Mouse (Mus musculus): Measurements from ENCODE around the gene Neurl1b.

Neurl1b gene

DNA sequence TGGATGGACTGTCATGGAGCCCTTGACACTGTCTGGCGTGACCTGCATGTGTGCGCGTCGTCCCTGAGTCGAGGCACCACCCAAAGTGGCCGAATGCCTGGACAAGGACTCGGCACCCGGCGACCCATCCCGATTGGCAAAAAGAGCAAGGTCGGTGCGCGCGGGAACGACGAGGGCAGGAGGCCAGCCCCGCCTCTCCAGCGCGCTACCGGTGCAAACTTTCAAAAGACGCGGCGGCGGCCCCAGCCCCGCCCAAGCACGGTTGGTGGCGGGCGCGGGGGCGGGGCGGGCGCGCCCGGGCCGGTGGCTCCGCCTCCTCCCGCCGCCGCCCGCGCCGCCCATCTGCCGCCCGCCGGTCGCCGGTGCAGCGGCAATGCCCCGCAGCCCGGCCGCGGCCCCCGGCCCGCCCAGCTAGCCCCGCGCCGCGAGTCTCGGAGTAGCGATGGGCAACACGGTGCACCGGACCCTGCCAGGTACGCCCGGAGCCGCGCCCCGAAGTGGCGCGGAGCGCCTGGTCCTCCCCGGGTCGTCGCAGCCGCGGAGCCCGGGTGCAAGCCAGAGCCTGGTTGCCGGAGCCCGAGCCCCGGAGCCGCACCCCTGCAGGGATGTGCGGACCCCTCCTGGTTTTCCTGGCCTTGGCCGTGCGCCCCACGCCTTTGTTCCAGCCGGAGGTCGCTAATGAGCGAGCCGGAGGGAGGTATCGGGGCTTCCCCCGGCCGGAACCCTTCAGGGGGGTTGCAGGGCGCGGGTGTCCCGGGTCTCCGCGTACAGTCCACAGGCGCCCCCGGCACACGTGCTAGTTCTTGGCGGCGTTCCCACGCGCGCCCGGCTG, at the start of gene Neurl1b:
TSS of gene Neurl1b (plus strand) at position 307 of the 832 bp plus-strand sequence.
- peak; percentile 17 for DNase-seq (ENCODE audit: low spot score)

DNA sequence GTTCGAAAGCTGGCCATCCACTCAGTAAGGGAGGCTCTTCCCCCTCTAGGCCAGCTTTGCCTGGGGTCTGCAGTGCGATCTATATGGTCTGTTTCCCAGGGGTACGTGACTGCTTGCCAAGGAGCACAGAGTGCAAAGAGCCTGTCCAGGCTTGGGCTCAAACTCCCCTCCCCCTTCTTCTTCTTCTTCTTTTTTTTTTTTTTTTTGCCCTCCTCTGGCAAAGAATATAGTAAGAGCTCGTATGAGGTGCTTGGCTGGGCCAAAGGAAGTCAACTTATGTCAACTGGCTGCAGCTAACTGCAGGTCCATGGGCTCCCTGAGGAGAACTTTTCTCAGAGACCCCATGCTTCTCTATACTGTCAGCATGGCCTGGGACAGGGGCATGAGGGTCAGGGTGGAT, 47.8 kb upstream of the Neurl1b start:
- DNase-seq (ENCODE audit: low spot score), result no peak

DNA sequence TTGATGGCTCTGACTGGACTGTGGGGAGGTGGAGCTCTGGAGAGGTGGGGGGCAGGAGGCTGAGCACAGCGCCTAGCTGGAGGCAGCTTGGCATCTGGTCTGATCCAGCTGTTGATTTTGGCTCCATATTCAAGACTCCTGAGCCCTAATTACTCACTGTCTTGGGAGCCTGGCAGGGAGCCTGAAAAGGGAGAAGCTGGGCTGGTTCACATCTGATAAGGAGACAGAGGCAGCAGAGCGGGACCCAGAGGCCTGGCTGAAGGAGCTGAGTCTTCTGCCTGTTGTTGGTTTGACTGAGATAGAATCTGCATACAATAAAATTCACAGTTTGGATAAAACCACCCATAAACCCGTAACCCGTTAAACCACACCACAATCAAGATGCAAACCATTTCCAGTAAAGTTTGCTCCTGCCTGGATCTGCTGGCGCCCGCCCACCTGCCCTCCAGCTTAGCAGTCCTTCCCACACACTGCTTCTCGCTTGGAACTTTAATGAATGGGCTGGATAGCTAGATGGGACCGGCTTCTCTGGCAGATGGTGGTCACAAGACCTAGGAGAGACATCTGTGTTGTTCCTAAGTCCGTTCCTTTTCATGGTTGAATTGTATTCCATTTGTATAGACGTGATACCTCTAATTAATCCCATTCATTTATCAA, 46.2 kb upstream of the Neurl1b start:
- no peak for DNase-seq (ENCODE audit: low spot score)

DNA sequence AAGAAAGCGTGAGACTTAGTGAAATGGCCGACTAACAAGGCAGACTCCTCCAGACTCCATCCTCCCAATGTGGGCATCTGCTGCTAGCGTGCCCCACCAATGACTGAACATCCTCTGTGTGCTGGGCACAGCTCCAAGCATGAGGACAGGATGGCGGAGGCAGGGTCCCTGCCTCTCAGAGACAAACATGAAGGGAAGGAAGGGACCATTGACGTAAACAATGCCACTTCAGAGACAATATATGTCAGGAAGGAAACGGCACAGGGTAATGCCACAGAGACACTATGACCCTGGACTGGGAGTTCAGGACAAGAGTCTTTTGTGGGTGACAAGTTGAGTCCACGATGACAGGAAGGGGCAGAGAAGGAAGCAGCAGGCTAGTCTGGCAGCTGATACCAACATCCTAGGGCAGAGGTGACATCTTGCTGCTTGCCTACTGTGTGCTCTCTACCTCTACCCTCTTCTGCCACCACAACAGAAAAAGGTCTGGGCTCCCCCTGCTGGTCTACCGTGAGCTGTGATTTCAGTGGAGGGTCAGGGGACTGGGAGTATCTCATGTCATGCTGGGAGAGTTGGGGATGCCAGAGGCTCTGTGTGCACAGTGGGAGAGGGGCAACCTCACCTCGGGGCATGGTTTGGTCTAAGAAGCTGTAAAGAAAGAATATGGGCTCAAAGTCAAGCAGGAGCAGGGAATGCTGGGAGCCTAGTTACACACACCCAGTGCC, 43.9 kb upstream of the Neurl1b start:
- no peak for DNase-seq (ENCODE audit: low spot score)

DNA sequence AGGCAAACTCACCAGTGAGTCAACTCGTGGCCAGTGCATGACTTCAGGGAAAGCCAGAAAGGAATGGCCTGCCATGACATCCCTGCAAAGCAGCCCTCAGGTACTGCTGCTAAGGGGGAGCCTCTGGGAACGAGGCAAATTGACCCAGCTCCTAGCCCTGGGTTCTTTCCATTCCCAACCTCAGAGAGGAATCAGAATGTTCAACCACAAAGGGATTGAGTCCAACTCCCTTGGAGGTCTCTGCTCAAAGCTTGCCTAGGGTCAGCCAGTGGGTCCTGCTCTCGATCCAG, 43.4 kb upstream of the Neurl1b start:
- no peak for DNase-seq (ENCODE audit: low spot score)

DNA sequence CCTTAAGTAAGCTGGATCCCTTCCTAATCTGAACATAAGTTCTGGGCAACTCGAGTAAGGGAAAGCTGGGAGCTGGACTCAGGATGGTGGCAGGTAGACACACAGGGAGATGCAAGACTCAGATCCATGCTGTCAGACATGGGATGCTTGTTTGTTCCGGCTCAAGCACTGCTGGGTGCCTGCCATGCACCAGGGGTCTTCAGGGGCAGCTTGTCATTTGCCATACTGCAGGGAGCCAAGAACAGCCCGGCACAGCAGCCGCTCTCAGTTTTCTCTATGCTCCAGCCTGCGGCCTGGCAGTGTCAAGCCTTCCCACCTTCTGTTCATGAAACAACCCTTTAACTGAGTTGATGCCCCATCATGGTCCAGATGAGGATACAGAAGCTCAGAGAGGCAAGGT, 41.4 kb upstream of the Neurl1b start:
- no peak for DNase-seq (ENCODE audit: low spot score)

DNA sequence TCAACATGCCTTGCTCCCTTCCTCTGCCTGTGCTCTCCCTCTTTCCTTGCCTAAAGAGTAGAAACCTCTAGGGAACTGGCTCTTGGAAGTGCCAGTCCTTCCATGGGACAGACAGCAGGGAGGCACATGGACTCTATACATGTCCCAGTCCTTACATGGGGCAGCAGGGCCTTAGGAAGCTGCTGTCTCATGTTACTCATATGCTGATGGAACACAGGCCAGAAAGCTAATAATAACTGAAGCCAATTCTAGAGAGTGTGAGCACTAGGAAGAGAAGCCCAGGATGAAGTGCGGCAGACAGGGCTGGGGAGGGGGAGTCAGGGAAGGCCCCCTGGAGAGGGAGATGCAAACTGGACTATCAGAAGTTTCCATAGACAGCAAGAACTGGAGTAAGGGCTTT, 38.2 kb upstream of the Neurl1b start:
- no peak for DNase-seq (ENCODE audit: low spot score)

DNA sequence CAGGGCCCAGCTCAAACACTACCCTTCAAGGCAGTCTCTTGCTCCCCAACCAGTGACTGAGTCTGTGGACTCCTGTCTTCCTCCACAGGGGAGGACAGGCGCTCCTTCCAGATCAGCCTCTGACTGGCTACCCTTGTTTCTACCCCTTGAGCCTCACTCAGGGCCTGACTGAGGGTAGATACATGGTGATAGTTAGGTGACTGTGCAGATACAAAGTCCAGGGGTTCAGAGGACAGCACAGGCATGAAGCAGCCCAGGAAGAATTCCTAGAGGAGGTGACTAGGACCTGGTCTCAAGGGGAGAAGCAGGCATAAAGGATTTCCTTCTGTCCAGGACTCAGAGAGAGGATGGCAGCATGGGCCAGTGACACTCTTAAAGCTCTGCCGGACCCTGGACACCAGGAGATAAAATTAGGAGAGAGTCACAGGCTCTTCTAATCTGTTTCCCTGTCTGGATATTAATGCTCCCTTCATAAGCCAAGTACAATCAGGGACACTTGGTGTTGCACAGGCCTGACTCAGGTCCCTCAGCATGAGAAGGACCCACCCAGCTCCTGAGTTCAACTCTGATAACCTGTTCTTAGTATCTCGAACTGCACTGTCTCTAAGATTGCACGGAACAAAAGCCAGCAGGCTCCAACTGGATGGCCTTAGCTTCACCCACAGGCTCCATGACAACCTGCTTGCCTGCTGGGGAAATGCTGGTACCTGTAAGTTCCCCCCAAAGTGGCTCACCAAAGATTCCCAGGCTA, 37.5 kb upstream of the Neurl1b start:
- DNase-seq (ENCODE audit: low spot score), result no peak

DNA sequence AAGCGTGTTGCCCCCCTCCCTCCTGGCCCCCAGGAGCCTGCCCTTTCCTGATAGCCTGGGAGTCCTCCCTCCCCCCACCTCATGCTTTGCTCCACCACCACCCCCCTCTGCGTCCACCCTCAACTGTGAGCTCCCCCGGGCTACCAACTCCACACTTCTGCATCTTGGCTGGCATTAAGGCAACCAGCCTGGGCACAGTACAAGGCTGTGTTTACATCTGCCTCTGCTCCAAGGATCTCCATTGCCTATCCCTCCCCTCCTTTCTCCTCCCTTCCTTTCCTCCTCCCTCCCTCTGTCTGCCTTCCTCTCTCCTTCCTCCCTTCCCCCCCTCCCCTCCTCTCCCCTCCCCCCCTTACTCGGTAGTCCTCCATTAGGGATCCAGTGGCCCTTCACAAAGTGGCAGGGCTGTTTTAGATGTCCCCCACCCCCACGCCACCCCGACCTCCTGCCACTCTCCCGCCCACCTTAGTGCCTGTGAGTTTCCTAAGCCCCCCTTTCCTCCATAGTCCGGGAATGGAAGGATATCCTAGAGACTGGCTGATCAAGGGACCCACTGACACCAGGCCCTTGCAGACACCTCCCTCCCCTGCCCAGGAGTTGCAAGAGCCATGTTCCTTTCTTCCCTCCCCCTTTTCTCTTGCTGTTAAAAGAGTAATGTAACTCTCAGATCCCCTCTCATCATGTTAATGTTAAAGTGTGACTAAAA, 34.2 kb upstream of the Neurl1b start:
- DNase-seq (ENCODE audit: low spot score), result no peak

DNA sequence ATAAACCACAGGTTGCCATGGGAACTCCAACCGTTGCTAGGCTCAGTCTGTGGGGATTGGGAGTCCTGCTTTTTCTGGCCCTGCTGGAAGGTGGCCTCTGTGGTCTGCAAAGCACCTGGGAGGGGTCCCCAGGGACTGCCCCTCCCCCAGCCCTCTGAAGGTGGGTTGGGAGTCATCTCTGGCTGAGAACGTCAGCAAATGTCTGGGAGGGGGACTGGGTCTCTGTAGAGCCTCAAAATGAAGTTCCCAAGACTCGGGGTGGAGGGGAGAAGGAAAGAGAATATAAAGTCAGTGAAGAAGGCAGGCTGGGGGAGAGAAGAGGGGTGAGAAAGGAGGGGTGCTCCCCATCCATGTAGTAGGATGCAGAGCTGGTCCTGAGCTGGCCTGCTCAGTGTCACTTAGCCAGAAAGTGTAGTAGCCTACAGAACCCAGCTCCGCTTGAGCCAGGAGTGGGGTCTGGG, 33.6 kb upstream of the Neurl1b start:
- DNase-seq (ENCODE audit: low spot score), result peak; percentile 26

DNA sequence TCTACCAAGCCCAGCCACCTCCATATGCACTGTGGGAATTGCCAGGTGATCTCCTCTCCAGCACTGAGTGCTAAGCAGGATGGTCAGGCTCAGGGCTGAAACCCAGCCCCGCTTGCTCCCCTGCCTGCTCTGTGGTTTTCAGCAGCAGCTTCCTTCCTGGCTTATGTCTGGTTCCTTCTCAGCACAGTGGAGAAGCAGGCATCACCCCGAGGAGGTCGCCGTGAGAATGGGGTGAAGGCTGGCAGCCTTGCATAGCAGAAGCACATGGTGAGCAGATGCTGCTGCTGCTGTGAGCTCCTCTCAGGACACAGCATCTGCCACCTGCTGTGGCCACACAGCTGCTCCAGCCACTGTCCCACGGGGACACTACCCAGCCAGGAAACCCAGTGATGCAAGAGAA, 33.0 kb upstream of the Neurl1b start:
- no peak for DNase-seq (ENCODE audit: low spot score)

DNA sequence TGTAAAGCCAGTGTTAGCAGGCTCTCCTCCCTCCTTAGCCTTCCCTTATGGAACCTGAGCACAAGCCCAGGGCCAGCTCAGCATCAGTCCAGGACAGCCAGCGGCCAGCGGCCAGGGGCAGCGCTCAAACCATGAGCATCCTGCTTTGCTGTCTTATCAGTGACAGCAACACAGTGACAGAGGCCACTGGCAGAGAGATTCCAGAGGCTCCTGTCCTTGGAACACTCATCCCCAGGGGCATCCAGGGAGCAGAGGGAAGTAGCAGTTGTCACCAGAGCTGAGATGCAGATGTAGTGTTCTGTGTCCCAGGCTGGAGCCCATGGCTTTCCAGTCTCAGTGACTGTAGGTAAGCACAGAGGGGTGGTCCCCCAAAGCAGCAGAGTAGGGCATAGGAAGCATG, 32.5 kb upstream of the Neurl1b start:
- no peak for DNase-seq (ENCODE audit: low spot score)

DNA sequence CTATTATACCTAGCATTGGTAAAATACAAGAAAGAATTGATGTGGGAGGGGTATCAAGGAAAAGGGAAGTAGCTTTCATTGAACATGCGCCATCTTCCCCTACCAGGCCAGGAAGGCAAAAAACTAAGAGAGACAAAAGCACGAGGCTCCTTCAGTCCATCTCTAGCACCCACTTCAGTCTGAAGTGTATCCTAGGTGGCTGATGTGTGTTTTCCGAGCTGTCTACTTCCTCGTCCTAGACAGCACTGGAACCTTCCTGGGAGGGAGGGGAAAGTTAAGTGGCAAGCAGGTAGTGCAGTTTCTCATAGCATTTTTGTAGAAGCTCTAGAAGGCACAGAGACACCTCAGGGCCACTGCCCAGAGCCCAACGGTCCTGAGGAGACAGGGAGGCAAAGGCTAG, 31.9 kb upstream of the Neurl1b start:
- DNase-seq (ENCODE audit: low spot score), result no peak

DNA sequence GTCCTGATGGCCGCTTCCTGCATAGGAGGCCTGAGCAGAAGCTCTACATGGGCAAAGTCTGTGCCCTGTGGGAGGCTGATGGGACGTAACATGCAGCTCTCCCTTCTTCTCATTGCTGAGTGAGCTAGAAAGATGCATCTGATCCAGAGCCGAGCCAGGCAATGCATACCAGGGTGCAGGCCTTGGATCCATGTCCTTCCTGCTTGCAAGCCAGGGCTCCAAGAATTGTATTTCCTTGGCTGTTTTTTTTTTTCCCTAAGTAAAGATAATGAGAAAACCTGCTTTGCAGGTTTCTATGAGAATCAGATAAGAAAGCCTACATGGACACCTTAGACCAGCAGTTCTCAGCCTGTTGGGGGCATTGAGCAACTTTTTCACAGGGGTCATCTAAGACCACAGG, 30.5 kb upstream of the Neurl1b start:
- DNase-seq (ENCODE audit: low spot score), result peak; percentile 21

DNA sequence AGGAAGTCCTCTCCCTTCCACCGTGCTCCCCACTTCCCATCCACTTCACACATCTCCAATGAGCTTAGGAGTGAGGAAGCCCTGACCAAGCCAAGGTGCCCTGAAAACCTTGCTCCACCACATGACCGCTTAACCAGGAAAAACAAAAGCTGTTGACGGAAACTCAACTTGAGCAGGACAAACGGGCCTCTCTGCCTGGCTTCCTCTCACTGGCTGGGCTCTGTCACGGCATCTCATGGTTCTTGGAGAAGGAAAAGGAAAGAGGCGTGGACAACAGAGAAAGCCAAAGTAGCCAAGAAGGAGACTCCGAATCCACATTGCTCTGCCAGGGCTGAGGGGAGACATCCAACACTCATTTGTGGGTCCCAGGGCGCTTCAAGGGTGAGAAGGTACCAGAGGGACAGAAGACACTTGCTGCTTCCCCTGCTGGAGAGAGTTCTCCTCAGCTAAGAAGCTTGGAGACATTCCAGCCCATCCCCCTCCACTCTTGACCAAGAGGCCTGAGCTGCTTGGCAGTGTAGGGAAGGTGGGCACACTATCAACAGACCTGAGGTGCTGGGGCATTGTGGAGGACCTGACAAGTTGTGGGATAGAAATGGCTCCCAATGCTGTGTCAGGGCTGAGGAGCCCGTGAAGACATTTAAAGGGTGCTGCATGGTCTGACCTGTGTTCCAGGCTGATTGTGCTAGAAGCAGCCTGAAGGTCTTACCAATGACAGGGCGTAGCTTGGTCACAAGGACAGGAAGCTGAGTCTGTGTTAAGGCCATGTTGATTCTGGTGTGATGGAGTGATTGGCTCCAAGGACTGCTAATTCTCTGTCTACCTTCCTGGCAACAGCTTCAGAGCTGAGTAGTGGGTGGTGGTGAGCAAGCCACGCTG, 29.1 kb upstream of the Neurl1b start:
- no peak for DNase-seq (ENCODE audit: low spot score)

DNA sequence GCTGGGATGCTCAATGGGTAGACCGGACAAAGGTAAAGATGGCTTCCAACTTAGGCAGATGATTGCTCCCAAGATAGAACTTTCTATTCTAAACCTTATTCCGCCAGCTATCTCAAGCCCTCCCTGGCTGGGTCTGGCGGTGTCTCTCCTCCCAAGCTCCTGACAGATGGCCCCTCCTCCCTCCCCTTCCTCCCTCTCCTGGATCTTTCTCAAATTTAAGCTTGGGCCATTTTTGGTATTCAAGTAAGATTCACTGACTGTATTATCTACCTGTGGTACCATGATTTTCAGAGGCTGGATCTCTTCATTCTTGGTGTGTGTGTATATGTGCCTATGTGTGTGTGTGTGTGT, 28.5 kb upstream of the Neurl1b start:
- no peak for DNase-seq (ENCODE audit: low spot score)

DNA sequence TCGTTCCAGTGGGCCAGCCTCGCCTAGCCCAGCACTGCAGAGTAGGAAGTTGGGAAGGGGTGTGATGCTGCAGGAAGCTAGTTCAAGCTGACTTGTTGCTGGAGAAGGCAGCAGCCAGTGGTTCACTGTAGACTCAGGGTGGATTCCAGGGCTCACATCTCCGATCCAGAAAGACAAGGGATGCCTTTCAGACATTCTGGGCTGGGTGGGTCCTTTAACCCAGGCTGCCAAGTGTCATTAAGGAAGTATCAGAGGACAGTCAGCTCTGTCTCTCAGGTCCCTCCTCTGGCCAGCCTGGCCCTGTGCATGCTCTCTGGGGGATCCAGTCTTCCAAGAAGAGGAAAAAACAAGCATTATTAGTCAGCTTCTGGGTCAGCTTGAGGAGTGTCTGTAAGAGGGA, 26.5 kb upstream of the Neurl1b start:
- DNase-seq (ENCODE audit: low spot score), result no peak

DNA sequence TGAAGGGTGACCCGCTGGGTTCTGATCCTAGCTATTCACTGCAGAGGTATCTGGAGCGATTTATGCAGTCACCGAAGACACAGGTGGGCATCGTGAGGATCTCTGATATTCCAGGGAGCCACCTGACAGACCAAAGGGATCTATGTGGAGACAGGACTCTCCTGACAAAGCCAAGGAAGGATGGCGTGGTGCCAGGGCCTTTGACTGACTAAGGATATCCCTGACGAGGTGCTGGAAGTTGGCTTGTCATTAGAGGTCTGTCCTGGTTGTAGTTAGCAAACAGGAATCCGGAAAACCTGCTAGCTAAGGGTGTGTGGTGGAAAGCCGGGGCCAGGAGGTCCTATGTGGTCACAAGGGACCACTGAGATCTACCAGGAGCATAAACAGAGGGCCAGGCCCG, 25.4 kb upstream of the Neurl1b start:
- no peak for DNase-seq (ENCODE audit: low spot score)

DNA sequence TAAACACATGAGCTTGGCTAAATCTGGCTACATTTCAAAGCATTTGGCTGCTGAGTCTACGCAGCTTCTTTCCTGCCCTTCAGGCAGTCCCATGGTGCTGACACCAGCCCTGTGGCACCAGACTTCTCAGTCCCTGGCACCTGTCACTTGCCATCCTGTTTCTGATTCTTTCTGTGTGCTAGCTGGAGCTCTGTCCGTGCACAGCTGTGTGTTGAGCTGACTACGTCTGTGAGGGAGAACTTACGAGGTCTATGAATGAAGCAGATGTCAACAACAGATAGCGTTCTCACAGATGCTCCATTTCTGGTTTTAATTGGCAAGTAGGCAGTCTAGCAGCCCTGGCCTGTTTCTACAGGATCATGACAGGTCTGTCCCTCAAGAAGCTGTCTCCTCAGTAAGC, 24.0 kb upstream of the Neurl1b start:
- no peak for DNase-seq (ENCODE audit: low spot score)

DNA sequence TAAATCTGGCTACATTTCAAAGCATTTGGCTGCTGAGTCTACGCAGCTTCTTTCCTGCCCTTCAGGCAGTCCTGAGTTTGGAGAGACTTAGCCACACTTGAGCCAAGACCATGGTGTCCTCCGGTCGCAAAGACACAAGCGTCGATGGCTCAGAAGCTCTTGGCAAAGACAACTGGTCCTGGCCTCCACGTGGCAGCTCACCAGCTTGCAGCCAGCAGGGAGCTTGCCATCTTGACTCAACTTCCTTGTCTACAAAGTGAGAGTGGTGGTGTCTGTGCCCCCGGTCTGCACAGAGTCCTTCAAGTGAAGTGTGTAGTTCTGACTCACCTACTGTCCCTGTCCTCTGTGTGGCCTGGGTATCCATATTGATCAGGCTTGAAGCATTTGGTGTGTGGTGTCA, 22.3 kb upstream of the Neurl1b start:
- no peak for DNase-seq (ENCODE audit: low spot score)

DNA sequence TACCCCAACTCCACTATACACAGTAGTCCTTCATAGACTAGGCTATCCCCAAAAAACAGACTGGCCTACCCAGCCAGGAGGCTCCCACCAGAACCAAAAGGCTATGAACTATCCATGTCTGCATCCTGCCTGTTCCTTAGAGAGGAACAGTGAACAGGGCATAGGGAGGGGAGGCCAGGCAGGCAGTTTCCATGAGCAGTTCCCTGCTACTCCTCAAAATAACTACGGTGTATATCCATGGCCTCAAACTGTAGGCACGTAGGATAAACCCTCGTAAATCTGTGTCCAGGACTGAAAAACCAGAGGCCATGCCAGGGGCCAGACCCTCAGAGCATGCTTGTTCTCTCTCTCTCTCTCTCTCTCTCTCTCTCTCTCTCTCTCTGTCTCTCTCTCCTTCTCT, 17.9 kb upstream of the Neurl1b start:
- DNase-seq (ENCODE audit: low spot score), result no peak

All from yolk sac, embryonic 10.5 days (tissue).